Mouse (Mus musculus) cerebellum, adult 2 months (tissue): ENCODE results near the gene Scamp1. TPM values are rescaled to one million over a fixed set of nuclear protein-coding genes. Genes with fewer than 3 reads are reported as not detected.

Source experiments
- DNase-seq, 2 experiments: peaks; one replicate each; pipeline ENCODE4 v3.0.0; 2021
- H3K27ac ChIP-seq: fragments of 200-500 bp; 2 replicates; pipeline ENCODE4 v1.5.1; 2012; ENCODE audit warnings: low read length, control low read depth, inconsistent platforms; ENCODE audit not compliant: insufficient read depth
- H3K27me3 ChIP-seq: fragments of 200-500 bp; 2 replicates; pipeline ENCODE4 v1.6.1; 2012; ENCODE audit warnings: inconsistent platforms, mild to moderate bottlenecking, low read length, moderate library complexity; ENCODE audit not compliant: control insufficient read depth, insufficient read depth
- H3K4me1 ChIP-seq: fragments of 200-500 bp; 2 replicates; pipeline ENCODE4 v1.6.1; 2011; ENCODE audit warnings: low read length; ENCODE audit not compliant: control insufficient read depth, insufficient read depth
- H3K4me3 ChIP-seq: fragments of 200-500 bp; replicated peaks from 2 replicates; pipeline ENCODE3; 2011; ENCODE audit warnings: mild to moderate bottlenecking, low read depth, low read length, control low read depth; ENCODE audit not compliant: insufficient read depth
- CTCF ChIP-seq: fragments of 200-500 bp; IDR thresholded peaks from 2 replicates; pipeline ENCODE4 v1.5.1; 2011; ENCODE audit warnings: low read depth, mild to moderate bottlenecking, control low read depth, low read length, moderate library complexity, borderline replicate concordance; ENCODE audit not compliant: insufficient read depth
- POLR2A ChIP-seq: fragments of 200-500 bp; IDR thresholded peaks from 2 replicates; pipeline ENCODE4 v1.6.1; 2011; ENCODE audit warnings: low read length, control low read depth, borderline replicate concordance; ENCODE audit not compliant: insufficient read depth
- WGBS: fragments of 180-500 bp; shearing (Covaris S2); methylation state at CpG from one replicate; pipeline ENCODE4 v1.1.7; 2018; 5-methylcytosine and 5-hydroxymethylcytosine counted together
- polyA plus RNA-seq: library from polyadenylated mRNA; depleted of rRNA; stranded (reverse); fragments of >200 nt; gene quantifications from 2 replicates; pipeline ENCODE4 v1.2.3, GENCODE M21; 2012

Gene Scamp1
- polyA plus RNA-seq, 1 experiment = 101 TPM

DNA sequence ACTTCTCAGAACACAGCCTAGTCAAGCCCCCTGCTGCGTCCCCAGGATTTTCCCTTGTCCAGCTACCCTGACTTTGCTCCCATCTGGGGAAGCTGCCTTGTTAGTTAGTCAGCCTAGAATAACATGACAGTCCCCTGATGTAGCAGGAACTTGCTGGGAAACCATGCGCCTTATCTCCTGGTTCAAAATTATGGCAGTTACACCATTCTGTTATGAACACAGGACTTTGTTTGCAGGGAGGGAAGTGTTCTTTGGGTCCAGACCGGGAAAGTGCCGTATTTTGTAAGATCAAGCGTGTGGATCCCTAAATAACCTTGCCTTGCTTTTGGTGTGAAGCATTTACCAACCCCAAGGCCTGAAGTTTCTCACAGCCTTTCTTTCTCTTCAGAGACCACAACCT lies 114.0 kb downstream of the Scamp1 start:
- TF ChIP-seq CTCF (no peak), POLR2A (no peak)
- DNase-seq = no peak
- Histone ChIP-seq H3K27me3 (no peaks in the 10 kb centered on the region), H3K4me1 (peaks cover 4% of the 10 kb centered on the region; the same call in 1 of the 2 replicates), H3K27ac (no peak overlapping the region), H3K4me3 (no peak overlapping the region)
- WGBS = 90% methylated on average over 5 of the region's 5 CpGs

DNA sequence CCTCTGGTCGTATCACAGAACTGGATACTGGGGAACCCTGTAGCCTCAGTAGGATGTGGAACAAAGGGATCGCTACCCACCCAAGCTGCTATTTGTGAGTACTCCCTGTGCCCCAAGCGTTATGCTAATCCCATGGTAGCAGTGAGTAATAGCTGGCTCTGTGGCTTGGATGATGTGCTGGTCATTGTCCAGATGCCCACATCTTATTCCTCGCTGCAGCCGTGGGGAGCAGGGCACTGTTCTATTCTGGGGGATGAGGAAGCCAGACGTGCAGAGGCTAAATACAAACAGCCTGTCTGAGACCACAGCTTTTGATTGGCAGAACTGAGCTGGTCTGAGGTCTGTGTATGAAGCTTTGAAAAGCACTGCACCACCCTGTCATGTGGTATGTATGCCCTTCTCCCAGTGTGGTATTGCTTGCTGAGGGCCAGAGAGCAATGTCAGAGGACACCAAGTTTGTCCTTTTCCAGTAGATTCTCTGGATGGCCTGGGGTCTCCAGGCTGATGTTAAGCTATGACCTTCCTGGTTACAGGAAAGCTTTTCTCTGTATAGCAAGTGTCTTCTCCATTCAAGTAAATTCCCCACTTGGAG lies 116.2 kb downstream of the Scamp1 start:
- Histone ChIP-seq H3K4me1 (peaks cover 4% of the 10 kb centered on the region; the same call in 1 of the 2 replicates), H3K27ac (no peak overlapping the region), H3K27me3 (no peaks in the 10 kb centered on the region), H3K4me3 (no peak overlapping the region)
- no peak for DNase-seq
- 70% methylated on average over 6 of the region's 6 CpGs for WGBS
- TF ChIP-seq POLR2A (no peak), CTCF (no peak)

DNA sequence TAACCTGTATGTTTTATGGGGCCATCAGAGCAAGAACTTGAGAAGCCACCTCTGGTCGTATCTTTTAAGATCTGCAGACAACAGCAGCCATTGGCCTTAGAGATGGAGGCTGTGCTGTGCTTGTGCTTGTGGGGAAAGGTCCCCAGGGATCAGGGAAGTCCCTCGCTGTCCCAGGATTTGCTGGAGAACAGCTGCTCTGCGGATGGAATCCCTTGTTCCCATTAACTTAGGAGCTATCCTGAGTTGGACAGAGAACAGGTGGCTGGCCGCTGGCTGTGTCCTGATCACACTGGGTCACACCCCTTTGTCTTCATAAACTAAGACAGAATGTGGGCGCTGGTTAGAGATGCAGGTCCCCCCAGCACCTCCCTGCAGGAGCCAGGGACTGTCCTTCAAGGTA lies 117.3 kb downstream of the Scamp1 start:
- H3K4me1 ChIP-seq = peaks cover 4% of the 10 kb centered on the region; the same call in 1 of the 2 replicates
- no peaks in the 10 kb centered on the region for H3K27me3 ChIP-seq
- 76% methylated on average over 5 of the region's 5 CpGs for WGBS
- no peak for DNase-seq
- H3K27ac ChIP-seq = no peak overlapping the region
- H3K4me3 ChIP-seq = no peak overlapping the region
- no peak for TF ChIP-seq CTCF

DNA sequence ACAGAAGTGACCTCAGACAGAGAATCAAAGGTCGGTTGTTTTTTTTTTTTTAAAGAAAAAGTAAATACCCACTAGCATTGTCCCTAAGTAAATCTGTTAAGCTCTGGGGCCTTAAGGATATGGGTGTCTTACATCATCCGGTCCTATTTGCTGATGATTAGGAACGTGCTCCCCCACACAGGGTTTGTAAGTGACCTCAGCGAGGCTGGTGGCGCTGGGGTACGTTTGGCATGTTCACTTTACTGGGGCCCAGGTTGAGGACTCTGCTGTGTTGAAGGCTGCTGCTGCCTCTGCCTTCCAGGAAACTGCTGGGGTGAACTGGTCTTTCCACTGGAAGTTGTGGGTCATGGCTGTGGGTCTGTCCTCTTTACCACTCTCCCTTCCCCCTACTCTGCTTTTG lies 121.2 kb downstream of the Scamp1 start:
- Histone ChIP-seq H3K4me1 (no peaks in the 10 kb centered on the region), H3K27ac (no peak overlapping the region), H3K4me3 (no peak overlapping the region), H3K27me3 (no peaks in the 10 kb centered on the region)
- TF ChIP-seq POLR2A (no peak), CTCF (no peak)
- 89% methylated on average over 6 of the region's 6 CpGs for whole genome bisulfite sequencing
- DNase-seq = no peak

DNA sequence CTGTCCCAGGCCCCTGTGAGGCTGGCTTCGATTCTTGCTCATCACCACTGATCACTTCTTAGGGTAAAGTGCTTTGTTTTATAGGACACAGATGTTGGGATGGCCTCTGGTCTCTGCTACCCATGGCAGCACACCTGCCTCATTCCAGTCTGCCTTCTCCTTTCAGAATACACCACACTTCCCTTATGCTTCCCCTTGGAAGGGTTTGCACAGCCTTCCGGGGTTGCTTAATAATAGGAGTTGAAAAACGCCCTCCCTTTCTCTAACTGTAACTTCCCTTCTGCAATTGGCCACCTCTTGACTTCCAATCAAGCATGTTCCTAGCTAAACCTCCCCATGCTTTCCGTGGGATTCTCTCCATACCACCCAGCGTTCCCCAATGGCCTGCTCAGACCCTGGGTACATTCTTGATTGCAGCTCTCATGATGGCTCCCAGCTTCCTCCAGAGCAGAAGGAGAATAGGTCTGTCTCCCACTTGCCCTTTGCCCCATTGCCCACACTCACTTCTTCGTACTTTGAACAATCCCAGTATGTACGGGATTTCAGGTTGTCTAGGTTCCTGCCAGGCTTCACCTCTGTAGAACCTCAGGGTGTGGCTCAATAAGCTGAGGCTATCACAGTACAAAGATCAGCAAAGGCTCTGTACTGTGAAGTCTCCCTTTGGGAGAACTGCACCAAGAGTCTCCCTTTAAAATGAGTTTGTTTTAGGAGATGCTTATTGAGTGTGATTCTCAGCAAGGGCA lies 126.0 kb downstream of the Scamp1 start:
- Histone ChIP-seq H3K4me1 (no peaks in the 10 kb centered on the region), H3K27me3 (no peaks in the 10 kb centered on the region), H3K27ac (no peak overlapping the region), H3K4me3 (no peak overlapping the region)
- WGBS = 90% methylated on average over 7 of the region's 7 CpGs
- no peak for DNase-seq
- TF ChIP-seq CTCF (no peak), POLR2A (no peak)

DNA sequence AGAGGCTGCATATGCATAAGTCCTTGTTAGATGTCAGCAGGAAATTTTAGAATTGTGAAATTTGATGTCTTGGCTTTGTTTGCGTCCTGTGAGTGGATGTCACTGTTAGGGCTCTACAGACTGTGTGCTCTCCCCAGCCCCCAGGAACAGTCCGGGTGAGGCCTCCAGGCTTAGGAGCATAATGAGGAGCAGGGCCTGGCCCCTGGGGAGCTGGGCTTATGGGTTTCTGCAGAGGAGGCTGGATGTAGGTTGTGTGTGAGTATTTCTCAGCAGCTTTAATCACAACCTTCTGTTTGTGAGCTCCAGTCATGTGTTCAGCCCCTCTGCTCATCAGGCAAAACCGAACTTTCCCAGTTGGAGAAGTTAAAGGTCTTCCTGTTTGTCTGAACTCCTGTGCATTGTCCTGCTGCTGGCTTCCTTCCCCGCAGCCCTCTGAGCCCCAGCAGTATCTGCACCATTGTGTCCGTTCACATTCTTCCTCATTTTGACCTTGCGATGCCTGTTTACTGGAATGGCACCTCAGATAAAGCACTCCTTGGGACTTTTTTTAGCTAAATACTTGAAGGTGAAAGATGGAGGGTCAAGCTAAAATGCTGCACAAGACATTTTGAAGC lies 126.7 kb downstream of the Scamp1 start:
- DNase-seq = no peak
- H3K4me1 ChIP-seq = no peaks in the 10 kb centered on the region
- WGBS = 74% methylated on average over 6 of the region's 6 CpGs
- H3K4me3 ChIP-seq = no peak overlapping the region
- H3K27me3 ChIP-seq = no peaks in the 10 kb centered on the region
- no peak overlapping the region for H3K27ac ChIP-seq
- TF ChIP-seq CTCF (no peak), POLR2A (no peak)

DNA sequence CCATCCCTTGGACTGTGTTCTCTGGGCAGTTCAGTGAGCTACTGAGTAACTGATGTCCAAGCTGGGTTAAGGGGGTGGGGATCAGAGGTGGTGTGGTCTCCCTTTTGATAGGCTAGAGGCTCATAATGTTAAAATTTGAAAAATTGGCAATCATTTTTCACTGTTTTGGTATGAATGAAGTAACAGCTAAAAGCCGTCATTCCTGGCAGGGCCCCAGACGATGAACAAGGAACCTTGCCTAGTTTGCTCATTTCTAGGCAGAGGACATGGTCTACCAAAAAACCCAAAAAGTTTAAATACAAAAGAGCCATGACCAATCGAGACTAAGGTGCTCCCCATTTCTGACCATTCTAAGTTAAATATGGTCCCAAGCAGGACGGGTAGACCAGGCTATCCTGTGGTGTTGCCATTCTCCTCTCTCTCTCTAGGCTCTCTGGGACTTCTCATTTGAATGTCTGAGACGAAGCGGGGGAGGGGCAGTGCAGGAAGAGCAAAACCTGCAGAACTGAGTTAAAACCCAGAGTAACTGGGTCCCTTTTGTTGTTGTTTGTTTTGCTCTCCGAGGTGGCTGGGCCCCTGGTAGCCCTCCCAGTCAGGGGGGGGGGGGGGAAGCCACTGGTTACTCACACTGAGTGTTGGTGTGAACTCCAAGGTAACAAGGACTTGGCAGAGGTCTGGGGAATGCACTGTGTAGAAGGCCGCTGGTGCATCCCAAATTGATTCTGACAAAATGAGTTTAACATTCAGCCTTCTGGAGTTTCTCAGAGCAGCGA lies 129.8 kb downstream of the Scamp1 start:
- no peak for DNase-seq
- Histone ChIP-seq H3K4me1 (no peaks in the 10 kb centered on the region), H3K4me3 (no peak overlapping the region), H3K27me3 (no peaks in the 10 kb centered on the region), H3K27ac (no peak overlapping the region)
- TF ChIP-seq POLR2A (no peak), CTCF (no peak)
- WGBS = 55% methylated on average over 9 of the region's 9 CpGs
